Mouse (Mus musculus) gastrocnemius, postnatal 4 days (tissue): ENCODE measurements around the gene Cd59b. TPM values are rescaled to one million over a fixed set of nuclear protein-coding genes. Genes with fewer than 3 reads are reported as not detected.

ENCODE experiments used
- DNase-seq, 2 experiments: peaks; one replicate each; pipeline ENCODE4 v3.0.0; 2021 to 2022; ENCODE audit warnings: low spot score in 2 of 2, mixed read lengths in 2 of 2
- long read RNA-seq, 2 experiments: library from polyadenylated mRNA; stranded (forward); transcript quantifications; one replicate each; pipeline ENCODE4 v2.0.0; 2021
- total RNA-seq, 2 experiments: library from RNA; stranded (reverse); gene quantifications; 2 replicates each; pipeline ENCODE4 v1.2.3; 2021

Gene Cd59b
- 1 to 10 TPM; 1.4 to 2.9 TPM for total RNA-seq
- long read RNA-seq, experiment 1, result 0 reads
- long read RNA-seq, experiment 2, partial matches to known transcripts, result 0 of 1 reads
- long read RNA-seq, experiment 2, other reads (novel, unspliced or antisense), result 1 of 1 reads

DNA sequence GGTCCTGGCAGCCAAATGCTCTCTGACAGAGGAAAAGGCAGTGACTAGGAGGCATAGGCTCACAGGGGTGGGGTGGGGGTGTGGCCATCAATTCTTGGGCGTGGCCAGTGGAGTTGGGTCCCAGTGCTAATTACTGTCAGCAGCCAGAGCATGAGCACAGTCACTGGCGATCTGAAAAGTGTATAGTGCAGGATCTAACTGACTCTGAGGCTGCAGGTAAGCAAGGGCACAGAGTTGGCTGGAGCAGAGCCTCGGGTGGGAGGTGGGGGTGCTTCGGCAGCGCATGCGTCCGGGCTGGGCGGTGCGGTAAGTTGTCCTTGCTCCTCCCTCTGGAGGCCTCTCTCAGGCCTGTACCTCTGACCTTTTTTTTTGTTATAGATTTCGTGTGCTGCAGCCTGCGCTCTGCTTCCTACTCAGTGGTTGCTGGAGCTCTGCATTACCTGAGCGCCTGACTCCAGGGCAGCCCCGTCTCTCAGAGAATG lies at the start of gene Cd59b:
Gene Cd59b (plus strand): TSS at position 146 of the 482 bp plus-strand sequence.
- peak in 1 of 2 experiments; percentile 38 for DNase-seq

DNA sequence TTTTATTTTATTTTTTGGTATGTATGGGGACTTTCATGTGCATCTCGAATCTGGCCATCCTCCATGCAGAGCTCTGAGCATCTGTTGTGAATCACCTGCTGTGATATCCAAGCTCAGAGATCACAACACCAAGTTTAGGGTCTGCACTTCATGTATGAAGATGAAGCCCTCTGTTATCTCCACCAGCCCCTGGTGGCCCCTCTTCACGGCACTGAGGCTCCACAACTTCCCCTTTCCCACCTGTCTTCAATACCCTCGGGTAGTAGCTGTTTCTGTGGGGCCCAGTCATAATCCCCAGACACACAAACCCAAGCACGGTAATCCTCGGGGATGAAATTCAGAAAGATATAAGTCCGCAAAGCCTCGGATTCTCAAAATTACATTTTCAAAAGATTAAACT lies 46.6 kb upstream of the Cd59b start:
- no peak for DNase-seq

DNA sequence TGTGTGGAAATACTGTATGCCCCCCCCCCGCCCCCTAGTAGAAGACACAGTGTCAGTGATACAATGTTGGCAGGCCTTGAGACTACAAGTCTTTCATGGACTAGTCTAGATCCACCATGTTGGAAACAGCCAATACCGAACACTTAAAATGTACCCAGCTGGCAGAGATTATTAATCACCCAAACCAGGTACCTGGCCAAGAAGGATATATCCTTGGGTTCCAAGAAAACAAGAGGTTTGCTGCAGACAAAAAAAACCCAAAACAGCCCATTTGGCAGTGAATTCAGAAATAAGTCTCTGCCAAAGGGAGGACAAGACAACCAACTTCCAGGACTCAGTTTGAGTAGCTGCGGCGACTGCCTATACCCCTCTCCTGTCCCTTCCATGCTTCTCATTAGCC lies 45.0 kb upstream of the Cd59b start:
- DNase-seq, result no peak

DNA sequence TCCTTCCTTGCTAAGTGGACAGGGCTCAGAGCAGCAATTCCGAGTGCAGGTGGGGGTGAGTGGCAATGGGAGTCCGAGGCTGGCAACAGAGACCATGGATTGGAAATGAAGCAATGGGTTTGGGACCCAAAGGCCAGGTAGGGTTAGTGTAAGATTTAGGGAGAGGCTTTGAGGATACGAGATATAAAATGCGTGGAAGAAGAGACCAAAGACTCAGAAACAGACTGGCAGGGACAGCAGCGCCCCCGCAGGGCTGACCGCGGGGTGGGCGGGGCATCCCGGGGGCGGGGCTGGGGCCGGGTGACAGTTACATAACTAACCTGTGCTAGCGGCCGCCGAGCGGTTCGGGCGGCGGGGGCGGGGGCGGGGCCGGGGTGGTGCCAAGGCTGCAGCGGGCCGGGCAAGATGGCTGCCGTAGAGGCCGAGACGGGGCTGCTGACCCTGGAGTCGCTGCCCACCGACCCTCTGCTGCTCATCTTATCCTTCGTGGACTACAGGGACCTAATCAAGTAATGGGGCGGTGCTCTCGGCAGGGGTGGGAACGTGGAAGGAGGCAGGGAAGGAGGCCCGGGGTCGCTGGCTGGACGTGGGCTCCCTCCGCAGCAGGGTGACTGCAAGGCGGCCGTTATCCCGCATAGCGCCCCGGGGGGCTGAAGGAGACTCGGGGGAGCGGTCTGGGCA lies 42.1 kb upstream of the Cd59b start, which contains the start of gene Fbxo3:
Gene Fbxo3 (plus strand): TSS at position 264 of the 681 bp plus-strand sequence.
- peak; percentile 75 to 85 for DNase-seq

DNA sequence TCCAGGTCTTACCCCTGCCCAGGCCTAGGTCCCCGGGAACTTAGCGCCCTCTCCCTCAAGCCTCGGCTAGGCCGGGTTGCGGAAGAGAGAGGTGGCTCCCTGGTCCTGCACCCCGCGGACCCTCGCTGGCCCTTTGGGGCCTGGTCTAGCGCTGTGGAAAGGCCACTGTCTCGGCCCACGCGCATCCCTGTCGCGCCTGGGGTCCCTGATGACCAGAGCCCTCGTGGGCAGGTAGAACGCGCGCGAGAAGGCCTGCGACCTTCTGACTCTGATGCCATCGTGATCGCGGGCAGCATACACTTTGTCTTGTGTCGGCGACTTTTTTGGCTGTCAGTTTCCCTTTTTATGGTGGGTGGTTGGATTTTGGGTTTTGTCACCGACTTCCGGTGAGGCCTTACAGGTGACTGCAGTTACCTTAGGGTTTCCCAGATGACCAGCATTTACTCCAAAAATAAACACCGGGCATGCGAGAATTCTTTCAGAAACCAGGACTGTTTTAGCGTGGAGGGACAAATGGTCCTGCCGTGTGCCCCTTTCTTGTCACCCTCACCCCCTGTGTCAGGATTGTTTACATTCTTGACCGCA lies 41.4 kb upstream of the Cd59b start, which contains the start of gene 4931422A03Rik:
Gene 4931422A03Rik (minus strand): TSS at position 223 of the 585 bp plus-strand sequence.
- DNase-seq, result no peak

DNA sequence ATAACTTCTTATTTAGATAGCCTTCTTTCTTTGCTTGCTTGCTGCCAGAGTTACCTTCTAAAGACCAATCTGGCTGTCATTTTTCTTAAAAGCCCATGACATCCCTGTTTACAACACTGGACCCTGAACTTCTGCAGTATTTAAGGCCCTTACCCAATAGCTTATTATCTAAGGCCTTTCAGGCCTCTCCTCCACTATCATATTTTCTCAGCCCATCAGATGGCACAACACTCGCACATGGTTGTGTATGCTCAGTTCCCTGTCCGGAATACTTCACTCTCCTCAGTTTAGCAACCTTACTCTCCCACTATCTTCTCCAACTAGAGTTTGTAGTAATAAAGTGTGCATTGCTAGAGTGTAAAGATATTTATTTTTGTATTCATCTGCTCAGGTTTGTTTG lies 40.6 kb upstream of the Cd59b start:
- no peak for DNase-seq

DNA sequence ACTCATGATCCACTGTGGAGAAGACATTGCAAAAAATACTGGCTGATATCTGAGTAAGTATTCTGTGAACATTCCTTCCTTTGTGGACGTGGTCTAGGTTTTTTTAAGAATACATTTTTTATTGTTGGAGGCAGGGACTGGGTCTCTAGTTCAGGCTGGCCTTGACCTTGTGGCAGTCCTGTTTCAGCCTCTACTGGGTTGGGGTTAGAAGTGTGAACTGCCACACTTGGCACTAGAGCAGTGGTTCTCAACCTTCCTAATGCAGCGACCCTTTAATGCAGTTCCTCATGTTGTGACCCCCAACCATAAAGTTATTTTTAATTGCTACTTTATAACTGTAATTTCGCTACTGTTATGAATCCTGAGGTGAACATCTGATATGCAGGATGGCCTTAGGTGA lies 39.3 kb upstream of the Cd59b start:
- no peak for DNase-seq

DNA sequence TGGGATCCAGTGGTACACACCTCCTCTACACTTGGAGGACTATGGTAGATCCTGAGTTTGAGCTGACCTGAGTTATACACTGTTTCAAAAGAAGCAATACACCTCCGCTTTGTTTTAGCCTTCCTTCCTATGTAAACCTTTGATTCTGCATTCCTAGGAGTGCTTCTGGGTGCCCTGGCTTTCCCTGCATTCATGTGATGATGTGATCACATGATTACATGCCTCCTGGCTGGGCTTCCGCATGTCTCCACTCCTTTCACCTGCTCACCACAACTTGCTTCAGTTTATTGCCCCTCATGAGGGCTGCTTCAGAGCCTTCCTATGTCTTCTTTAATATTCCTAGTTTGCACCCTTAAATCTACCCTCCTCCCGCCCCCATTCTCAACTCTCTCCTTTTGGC lies 37.6 kb upstream of the Cd59b start:
- no peak for DNase-seq

DNA sequence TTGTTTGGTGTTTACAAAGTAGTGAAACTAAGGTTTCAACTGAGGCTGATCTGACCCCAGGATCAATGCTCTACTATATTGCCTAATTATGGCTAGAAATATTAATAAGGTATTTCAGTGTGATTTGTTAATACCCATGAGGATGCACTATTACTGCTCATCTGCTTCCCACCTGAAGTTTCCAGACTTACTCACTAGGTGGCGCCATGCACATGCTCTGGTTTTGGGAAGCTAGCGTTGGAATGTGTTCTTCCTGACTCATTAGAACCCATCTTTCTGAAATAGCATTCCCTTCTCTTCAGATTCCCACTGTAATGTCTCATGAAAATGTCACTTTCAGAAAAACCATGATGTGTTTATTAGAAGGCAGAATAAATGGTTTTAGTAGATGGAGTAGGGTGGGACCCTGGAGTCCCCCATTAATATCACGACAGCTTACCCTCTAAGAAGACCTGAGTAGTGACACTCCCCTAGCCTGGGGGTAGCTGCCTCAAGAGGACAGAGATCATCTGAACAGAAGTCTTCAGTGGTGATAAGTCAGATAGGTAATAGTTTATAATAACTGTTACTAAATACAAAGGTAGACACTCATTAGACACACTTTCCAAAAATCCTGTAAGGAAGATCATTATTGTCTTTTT lies 34.7 kb upstream of the Cd59b start:
- DNase-seq, result peak in 1 of 2 experiments; percentile 37

DNA sequence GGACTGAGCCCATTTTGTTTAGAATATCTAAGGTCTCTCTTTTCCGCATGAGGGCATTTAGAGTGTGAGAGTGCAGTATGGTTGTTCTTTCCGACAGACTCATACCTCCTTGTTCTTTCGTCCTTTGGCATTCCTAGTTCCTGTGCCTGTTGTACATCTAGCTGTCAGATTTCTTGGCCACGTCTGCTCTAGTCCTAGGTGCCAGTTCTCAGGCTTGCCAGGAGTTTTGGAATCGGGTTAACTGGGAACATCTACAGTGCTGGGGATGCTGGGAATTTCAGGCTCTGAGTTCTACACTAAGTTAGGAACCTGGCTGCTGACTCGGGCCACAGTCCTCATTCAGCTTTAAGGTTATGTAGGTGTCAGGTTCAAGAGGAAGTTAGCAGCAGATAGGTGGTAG lies 34.1 kb upstream of the Cd59b start:
- DNase-seq, result no peak

DNA sequence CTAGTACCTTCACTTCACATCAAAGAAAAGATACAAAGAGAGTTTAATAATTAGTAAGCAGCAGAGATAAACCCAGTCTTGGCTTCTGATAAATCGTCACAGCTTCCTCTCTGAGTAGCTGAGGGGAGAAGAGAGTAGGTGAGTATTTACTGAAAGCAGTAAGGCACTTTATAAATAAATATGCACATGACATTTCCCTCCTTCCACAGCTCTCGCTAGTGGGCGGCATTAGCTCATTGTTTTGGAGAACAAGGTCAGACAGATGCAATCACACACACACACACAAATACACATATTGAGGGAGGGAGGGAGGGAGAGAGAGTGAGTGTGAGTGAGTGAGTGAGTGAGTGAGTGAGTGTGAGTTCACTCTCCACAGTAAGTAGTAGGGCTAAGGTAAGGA lies 33.3 kb upstream of the Cd59b start:
- no peak for DNase-seq

DNA sequence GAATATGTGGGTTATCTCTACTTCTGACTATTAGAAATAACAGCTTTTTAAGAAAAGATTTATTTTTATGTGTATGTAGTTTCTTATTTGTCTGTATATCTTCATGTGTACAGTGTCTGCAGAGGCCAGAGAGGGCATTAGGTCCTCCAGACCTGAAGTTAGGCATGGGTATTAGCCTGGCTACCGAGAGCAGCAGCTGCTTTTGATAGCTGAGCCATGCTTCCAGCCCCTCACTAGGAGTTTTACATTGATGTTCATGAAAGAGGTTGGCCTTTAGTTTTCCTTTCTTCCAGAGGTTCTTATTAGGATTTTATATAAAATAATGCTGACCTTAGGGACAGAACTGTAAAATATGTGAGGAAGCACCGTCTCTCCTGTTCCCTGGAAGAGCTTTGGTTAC lies 31.4 kb upstream of the Cd59b start:
- DNase-seq, result no peak

DNA sequence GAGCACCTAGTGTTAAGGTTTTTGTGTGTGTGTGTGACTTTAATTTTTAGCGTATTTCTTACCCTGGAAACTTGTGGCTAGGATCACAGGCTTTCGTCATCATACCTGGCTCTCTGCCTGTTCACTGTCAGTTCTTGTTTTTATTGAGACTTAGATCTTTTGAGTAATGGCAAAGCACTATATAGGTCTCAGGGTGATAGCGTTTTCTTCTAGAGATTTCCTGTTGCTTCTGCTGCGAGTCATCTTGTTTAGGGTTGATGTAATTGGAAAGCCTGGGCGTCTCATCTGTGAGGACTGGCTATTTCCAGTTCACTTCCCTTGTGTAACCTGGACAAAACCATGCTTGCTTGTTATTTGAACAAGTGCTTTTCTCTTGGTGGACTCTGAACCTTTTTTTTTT lies 28.0 kb upstream of the Cd59b start:
- DNase-seq, result no peak

DNA sequence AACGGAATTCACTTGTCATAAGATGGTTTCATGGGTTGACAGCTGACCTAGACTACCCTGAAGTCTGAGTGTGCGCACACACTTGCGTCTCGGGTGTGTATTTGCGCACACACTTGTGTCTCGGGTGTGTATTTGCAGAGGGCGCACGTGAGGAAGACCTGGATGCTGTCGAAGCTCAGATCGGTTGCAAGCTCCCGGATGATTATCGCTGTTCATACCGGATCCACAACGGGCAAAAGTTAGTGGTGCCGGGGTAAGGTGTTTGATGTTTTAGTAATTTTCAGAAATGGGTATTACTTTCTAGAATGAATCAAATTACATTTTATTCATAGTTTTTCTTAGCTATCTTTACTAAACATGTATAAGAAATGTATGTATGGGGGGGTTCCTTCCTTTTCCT lies 26.9 kb upstream of the Cd59b start:
- no peak for DNase-seq

DNA sequence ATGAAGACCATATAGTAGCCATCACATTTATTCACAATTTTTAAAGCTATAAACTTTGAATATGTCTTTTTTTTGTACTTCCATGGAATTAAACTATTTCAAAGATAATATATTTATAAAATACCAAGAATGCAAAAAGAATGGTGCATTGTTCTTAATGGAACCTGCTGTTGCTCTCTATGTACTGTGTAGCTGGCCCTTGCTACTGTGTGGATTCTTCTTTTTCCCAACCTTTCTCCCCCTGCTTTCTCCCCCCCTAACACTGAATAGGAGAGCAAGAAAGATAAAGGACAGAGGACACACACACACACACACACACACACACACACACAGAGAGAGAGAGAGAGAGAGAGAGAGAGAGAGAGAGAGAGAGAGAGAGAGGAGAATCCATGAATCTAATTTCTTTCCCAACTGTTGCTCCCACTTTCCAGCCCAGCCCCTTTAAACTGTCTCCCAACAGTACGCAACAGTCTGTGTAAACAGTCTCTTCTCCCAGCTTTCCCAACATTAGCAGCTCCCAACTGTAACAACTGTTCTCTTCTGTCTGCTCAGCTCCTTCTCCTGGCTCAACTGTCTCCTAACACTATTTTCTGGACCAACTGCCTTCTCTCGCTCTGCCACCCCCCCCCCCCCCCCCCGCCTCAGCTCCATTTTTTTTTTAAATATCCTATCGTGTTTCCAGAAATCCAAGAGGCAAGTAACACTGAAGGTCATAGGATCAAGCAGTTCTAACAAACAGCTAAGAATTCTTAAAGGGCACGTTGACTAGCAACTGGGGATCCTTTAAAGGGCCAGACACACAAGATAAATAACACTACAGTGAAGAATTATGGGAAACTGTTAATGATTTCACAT lies 25.8 kb upstream of the Cd59b start:
- no peak for DNase-seq

DNA sequence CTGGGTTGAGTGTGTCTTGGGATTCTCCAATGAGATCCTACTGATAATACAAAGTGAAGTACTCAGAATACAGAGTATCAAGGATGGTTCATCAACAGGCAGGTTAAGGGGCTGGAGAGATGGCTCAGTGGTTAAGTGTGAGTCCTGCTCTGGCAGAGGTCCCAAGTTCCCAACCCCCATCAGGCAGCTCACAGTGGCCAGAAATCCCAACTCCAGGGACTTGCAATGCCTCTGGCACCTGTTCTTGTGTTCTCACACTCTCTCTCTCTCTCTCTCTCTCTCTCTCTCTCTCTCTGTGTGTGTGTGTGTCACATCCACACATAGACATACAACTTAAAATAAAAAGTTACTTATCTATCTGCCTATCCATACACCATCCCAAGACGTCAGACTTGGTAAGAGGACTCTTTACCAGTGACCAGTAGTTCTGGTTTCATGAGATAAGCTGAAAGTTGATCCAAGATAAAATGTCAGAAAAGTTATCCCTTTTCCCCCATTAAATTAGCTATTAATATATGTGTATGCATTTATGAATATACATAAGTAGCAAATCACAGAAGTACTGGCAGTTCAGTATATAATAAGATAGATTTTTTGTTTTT lies 25.1 kb upstream of the Cd59b start:
- DNase-seq, result no peak

DNA sequence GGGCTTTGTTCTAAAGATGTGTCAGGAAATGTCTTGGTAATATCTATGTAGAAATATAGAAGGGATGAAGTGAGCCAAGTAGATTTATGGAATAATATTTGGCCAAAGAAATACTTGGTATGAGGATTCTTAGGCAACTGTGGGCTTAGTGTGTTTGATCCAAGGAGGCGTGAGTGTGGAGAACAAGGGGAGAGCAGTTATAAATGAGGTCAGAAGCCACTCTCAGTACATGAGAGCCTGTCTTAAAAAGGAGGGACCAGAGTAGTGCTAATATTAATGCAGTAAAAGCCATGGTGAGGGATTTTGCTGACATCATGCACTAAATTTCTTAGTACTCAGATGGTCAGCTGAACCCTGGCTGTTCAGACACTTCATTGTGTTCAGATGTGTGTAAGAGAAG lies 11.3 kb upstream of the Cd59b start:
- no peak for DNase-seq

DNA sequence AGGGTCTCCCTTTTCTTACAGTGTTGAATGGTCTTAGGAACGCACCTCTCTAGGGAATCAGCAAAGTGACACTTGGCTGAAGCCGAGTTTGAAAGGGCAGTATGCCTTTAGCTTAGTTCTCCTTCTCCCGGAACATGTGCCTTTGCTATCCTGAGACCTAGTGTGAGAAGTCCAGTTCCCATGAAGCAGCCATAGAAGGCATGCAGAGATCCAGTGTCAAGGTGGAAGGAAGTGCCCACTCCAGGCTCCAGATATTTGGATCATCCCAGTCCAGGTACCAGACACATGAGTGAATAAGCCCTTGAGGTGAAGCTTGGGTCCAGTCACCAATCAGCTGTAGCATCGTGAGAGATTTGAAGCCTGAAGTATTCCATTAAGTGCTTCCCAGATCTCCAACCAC lies 10.7 kb upstream of the Cd59b start:
- no peak for DNase-seq

DNA sequence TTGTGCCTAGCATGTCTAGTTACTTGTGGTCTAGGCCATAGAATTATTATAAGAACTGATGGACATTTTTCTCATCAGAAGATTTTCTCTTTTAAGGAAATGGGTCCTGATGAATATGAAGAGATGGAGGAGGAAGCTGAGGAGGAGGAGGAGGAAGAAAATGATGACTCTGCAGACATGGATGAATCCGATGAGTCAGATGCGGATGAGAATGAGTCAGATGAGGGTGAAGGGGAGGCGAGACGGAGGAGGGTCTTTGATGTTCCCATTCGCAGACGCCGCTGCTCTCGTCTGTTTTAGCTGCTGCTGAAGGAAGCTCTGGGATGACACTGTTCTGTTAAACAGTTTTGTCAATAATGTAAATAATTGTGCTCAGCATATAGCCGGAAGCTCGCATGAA lies 9.9 kb upstream of the Cd59b start:
- no peak for DNase-seq

DNA sequence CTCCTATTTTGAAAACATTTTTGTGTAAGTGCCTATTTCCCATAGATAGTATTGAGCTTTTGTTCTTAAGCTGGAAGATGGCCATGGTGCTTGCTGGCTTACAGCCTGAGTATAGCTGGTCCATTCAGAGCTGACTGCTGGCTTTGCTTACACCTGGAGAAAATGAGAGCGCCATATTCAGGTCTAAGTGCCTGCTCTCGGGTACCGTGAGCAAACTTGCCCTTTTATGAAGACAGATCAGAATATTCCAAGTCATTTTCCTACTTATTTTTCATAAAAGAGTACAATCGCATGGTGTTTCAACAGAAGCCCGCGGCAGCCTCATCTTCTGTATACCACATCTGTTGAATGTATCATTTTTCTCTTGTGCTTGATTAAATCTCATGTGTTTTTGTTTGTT lies 8.7 kb upstream of the Cd59b start:
- DNase-seq, result no peak

DNA sequence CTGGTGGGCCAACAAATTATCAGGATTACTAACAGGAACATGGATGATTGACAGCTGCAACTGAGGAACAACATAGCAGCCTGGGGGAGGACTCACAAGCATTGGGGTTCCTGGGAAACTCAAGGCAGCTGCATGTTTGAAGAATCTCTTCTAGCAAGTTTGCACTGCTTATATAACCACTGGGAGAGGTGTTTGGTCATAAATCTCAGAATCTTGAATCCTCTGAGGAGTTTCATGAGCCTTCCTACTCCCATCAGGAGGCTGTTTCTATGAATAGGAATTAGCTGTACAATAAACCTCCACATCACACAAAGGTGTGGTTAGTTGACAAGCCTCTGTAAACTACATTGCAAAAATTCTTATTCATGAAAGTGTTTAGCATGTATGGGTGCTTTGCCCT lies 7.0 kb upstream of the Cd59b start:
- DNase-seq, result no peak
